Mouse (Mus musculus): Measurements from ENCODE around the gene Atpaf2.
"Not testable (repeated sequence)": the region's sequence is repeated elsewhere in the genome, so short reads cannot be mapped to it uniquely, and the experiment has no call there.

Atpaf2 gene

GRCm38 (mm10) chr11:60417717-60418472 lies at the start of gene Atpaf2:
TSS of gene Atpaf2 (minus strand) at chr11:60418457.
- no peak for DNase-seq

GRCm38 (mm10) chr11:60465943-60466380 lies 47.7 kb upstream of the Atpaf2 start:
- DNase-seq: peak; percentile 40

DNA sequence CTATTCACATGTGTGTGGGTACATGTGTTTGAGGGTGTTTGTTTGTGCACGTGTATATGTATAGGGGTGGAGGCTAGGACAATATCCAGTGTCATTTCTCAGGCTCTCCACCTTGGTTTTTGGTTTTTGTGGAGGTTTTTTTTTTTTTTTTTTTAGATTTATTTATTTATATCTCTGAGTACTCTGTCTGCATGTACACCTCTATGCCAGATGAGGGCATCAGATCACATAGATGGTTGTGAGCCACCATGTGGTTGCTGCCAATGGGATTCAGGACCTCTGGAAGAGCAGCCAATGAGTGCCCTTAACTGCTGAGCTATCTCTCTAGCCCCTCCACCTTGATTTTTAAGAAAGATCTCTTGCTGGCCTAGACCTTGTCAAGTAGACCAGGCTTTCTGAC lies 39.7 kb upstream of the Atpaf2 start:
- DNase-seq: no peak

GRCm38 (mm10) chr11:60454745-60455087 lies 36.5 kb upstream of the Atpaf2 start:
- DNase-seq: no peak

DNA sequence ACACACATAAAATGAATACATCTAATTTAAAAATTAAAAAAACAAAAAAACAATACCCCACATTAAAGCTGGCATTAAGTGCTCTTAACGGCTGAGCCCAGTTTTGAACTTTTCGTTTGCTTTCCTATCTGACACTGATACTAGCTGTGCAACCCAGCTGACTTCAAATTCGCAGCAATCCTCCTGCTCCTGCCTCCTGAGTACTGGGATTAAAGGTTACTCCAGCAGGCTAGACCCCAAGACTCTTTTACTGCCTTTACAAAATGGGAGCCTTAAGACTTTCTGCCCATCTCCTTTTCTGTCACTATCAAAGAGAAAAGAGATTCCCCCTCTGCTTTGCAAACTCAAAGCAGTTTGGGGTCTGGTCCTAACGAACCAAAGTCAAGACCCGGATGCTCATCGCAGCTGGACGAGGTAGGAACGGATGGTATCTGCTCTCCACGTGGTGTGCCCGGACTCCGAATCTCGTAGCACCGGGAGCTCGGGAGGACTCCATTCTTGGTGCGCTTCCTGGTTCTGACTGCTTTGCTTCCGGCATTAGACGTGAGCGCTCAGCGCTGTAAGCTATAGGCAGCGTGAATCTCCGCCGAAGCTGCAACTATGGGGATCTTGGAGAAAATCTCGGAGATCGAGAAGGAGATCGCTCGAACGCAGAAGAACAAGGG lies 36.0 kb upstream of the Atpaf2 start, which contains the start of gene Drg2:
TSS of gene Drg2 (plus strand) at position 512 of the 665 bp plus-strand sequence.
- DNase-seq: peak; percentile 91

- no peak for DNase-seq
Observed at GRCm38 (mm10) chr11:60444007-60444406, 25.8 kb upstream of the Atpaf2 start.

DNA sequence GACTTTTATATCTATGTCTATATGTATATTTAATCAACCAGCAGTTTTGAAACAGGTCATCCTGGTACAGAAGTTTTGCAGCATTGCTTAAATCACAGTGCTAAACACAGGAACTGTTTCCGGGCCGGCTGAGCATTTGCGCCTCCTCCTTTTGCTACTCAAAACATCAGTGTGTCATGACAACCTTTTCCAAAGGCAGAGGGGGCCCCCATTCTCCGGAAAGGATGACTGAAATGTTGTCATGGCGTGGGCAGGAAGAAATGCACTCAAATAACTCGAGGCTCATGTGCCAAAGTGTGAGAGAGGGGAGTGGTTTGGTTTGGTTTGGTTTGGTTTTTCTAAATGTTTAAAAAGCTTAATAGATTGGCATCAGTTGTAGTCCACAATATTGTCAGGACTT lies 24.6 kb upstream of the Atpaf2 start:
- no peak for DNase-seq

DNA sequence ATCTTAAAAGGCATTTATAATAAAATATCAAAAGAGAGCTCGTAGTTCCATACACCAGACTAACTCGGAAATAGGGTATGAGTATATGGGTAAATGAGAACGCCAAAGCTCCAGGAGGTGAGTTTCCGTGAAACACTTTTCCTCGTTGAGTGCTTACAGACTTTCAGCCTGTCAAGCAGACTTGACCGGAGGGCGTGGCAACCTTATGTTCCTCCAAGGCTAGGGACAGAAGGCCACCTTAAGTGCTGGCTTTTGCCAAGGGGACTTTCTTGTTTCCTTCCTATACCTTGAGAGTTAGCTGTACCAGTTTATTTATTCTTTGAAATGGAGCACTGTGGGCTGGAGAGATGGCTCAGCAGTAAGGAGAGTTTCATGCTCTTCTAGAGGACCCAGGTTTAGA lies 21.9 kb upstream of the Atpaf2 start:
- DNase-seq: no peak

GRCm38 (mm10) chr11:60439621-60440020 lies 21.4 kb upstream of the Atpaf2 start:
- not testable (repeated sequence) for DNase-seq

DNA sequence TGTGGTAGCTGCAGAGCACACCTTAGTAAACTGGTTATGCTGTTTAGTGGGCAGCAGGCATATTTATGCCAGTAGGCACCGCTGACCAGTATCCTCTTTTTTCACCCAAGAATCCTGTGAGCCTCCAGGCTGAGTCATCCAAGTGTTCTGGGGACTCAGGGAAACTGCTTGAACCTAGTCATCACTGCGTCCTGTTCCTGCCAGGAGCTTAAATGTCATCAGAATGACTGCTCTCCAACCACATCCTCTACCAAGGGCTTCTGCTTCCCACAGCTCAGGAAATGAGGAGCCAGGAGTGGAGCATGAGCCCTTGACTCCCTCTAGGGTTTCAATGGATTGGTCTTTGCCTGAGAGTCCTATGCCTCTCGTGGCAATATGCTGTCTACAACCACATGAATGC lies 18.4 kb upstream of the Atpaf2 start:
- no peak for DNase-seq

GRCm38 (mm10) chr11:60435133-60435532 lies 16.9 kb upstream of the Atpaf2 start:
- no peak for DNase-seq

GRCm38 (mm10) chr11:60433501-60433900 lies 15.2 kb upstream of the Atpaf2 start:
- no peak for DNase-seq

DNA sequence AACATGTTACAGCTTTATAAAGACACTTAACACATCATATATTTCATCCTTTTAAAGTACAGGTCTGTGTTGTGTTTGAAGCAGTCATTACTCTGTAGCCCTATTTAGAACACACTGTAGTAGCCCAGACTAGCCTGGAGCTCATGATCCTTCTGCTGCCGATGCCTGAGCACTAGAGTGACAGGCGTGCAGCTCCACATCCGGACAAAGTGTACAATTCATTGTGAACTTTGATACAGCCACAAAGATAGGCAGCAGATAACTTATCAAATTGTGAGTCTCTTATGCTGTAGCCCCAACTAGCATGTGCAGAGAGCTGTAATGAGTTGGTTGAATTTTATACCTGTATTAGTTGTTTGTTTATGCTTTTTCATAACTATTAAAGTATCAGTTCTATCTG lies 9.4 kb upstream of the Atpaf2 start:
- no peak for DNase-seq

DNA sequence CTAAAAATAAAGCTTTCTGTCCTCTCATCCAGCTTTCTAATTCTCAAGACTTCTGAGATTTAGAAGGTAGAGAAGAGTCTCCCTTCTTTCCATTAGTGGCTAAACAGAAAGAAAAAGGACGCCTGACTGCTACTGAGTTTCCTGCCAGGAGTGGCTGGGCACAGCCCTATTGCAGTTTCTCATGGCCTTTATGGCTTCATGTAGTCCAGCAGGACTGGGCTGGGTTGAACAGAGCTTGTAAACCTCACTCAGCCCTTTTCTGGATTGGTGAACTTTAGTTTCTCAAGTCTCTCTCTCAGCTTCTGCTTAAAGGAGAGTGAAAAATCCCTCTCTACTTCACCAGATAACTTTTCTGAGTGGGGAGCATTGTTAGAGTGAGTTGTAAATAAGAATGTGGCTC lies 8.2 kb upstream of the Atpaf2 start:
- DNase-seq: no peak

GRCm38 (mm10) chr11:60423006-60423405 lies 4.7 kb upstream of the Atpaf2 start:
- DNase-seq: no peak

- no peak for DNase-seq
Observed at GRCm38 (mm10) chr11:60422046-60422668, 3.9 kb upstream of the Atpaf2 start.

- peak; percentile 27 for DNase-seq
Observed at GRCm38 (mm10) chr11:60418473-60418803, 181 bp upstream of the Atpaf2 start.

GRCm38 (mm10) chr11:60416963-60417716 lies 1.1 kb downstream of the Atpaf2 start, which contains the start of gene Gid4:
TSS of gene Gid4 (plus strand) at chr11:60417145.
- DNase-seq: peak; percentile 99

GRCm38 (mm10) chr11:60416590-60416962 lies 1.7 kb downstream of the Atpaf2 start:
- no peak for DNase-seq

DNA sequence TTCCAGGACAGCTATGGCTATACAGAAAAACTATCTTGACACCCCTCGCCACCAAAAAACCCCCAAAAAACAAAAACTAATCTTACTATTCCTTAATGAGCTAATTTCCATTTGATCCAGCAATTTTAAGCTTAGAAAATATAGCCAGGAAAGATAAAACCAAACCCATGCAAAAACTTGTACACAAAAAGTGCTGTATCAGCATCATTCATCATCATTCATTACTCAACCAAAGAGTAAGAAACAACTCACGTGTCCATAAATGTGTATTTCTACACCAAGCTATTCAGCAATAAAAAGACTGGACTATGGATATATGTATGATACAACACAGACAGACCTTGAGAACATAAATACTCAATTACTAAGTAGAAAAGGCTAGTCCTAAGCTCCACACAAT lies 5.3 kb downstream of the Atpaf2 start:
- DNase-seq: no peak

DNA sequence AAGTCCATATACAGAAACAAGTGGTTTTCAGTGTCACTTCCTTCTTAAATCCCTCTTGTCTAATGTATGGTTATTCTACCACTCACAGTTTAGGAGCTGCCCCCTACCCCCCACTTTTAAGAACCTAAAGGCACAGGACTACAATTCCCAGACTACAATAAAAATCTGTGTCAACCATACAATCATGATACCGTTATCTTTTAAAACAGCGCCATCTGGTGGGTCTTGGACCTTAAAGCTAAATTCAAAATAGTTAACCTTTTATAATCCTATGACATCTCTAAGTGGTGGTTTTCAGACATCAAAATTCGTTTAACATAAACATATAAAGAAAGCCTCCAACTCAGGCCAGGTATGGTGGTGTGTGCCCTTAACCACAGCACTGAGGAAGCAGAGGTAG lies 6.1 kb downstream of the Atpaf2 start:
- peak; percentile 60 for DNase-seq

GRCm38 (mm10) chr11:60406606-60407005 lies 11.7 kb downstream of the Atpaf2 start:
- DNase-seq: no peak

DNA sequence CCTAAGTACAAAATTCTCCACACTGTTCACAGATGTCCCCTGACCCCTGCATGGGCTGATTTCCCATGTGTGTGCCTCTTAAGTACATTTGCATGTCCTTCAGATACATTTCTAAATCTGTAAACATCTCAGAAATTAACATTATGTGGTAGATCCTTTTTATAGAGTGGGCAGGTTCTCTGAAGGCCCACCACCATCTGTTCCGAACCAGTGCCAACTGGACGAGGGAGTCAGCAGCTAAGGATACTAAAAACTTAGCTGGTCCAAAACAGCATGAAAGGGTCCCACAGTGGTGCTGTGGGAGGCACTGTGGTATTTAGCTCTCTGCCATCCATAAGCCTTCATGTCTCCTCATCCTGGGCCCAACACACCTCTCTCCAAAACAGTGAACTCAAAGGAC lies 21.1 kb downstream of the Atpaf2 start:
- DNase-seq: no peak

All from thymus, postnatal 25 days (tissue).